Mouse (Mus musculus): ENCODE measurements at regions not wholly inside any gene's neighbourhood (a gene's known extent, or its start where the extent isn't known, plus 50 kb on each side); places are given as distances from the start of the nearest gene placed in this dataset.

GRCm38 (mm10) chr10:121150668-121151067 is 116.9 kb downstream of the Wif1 start:
- DNase-seq, result no peak

GRCm38 (mm10) chr10:121153625-121154024 is 119.9 kb downstream of the Wif1 start:
- DNase-seq, result no peak

GRCm38 (mm10) chr10:121160499-121160898 is 126.7 kb downstream of the Wif1 start:
- DNase-seq, result no peak

- peak; percentile 52 for DNase-seq
Measured at GRCm38 (mm10) chr10:121161201-121161600, 127.4 kb downstream of the Wif1 start.

- no peak for DNase-seq
Measured at GRCm38 (mm10) chr10:121174022-121174421, 140.3 kb downstream of the Wif1 start.

GRCm38 (mm10) chr10:121189139-121189538 is 155.4 kb downstream of the Wif1 start:
- DNase-seq, result no peak

GRCm38 (mm10) chr10:121199236-121199635 is 151.8 kb downstream of the Tbc1d30 start:
- no peak for DNase-seq

GRCm38 (mm10) chr10:121202531-121202930 is 148.5 kb downstream of the Tbc1d30 start:
- no peak for DNase-seq

GRCm38 (mm10) chr10:121205551-121205950 is 145.5 kb downstream of the Tbc1d30 start:
- DNase-seq, result no peak

GRCm38 (mm10) chr10:121206002-121206742 is 144.9 kb downstream of the Tbc1d30 start:
- DNase-seq, result peak; percentile 69

GRCm38 (mm10) chr10:121206743-121207039 is 144.4 kb downstream of the Tbc1d30 start:
- DNase-seq, result no peak
